Mouse (Mus musculus) retina, adult 2 months (tissue): ENCODE data around the gene Tmem135.
"Not testable (repeated sequence)": the region's sequence is repeated elsewhere in the genome, so short reads cannot be mapped to it uniquely, and the experiment has no call there.

Experiments
- DNase-seq: peaks from one replicate; pipeline ENCODE4 v3.0.0-alpha.2; 2012; ENCODE audit warnings: low read depth, low spot score

Tmem135 gene

DNA sequence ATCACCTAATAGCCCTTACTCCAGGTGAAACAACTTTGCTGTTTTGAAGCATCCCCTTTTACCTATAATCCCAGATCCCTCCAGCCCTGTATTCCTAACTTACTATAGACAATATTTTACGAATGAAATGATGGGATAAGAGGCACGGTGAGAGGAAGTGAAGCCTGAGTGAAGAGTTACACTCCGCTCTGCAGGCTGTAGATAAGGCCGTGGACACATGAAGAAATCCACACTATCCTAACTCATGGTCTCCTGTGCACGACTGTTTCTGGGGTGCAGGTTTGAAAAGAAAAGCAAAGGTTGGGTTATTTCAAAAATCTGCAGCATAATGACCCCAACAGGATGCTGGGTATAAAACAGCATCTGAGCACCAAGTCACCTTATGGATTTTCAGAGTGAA lies 77.8 kb downstream of the Tmem135 start:
- no peak for DNase-seq

DNA sequence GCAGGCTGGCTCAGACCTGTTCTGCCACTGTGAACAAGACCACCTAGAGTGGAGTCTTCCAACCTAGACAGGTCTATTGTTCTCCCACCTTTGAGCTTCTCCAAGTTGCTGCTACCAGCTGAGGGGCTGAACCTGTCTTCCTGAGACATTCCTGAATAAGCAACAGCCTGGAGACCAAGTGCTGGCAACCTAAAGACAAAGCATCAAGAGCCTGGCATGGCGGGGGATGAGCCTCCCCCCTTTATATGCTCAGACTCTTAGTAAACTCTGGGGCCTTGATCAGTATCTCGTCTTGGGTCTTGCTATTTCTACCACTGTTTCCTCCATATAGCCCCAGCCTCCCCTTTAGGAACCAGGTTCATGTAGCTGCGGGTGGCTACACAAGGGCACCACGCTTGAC lies 81.3 kb downstream of the Tmem135 start:
- not testable (repeated sequence) for DNase-seq

DNA sequence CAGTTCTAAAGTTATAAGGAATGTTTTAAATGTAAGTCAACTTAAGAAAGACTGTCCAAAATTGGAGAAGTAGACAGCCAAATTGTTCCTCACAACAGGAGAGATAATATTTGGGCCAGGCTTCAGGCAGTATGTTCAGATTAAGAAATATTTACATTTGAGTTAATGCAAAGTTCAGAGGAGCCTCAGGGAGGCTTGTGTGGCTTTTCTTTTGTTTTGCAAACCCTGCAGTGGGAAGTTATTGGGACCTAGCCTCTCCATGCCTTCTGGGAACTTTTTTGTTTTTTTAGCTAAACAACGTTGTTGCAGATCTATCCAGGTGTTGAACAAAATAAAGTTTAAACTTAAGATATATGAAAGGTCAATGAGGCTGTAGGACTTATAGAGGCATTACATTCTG lies 84.7 kb downstream of the Tmem135 start:
- DNase-seq, result no peak

DNA sequence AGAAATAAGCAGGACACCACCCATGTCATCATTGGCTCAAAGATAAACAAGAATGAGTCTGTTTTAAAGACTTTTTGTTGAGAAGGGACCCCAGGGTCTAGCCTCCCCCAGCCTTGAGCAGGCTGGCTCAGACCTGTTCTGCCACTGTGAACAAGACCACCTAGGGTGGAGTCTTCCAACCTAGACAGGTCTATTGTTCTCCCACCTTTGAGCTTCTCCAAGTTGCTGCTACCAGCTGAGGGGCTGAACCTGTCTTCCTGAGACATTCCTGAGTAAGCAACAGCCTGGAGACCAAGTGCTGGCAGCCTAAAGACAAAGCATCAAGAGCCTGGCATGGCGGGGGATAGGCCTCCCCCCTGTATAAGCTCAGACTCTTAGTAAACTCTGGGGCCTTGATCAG lies 86.9 kb downstream of the Tmem135 start:
- not testable (repeated sequence) for DNase-seq

- no peak for DNase-seq
These were observed 87.9 kb downstream of the Tmem135 start for GRCm38 (mm10) chr7:89316112-89316511.

DNA sequence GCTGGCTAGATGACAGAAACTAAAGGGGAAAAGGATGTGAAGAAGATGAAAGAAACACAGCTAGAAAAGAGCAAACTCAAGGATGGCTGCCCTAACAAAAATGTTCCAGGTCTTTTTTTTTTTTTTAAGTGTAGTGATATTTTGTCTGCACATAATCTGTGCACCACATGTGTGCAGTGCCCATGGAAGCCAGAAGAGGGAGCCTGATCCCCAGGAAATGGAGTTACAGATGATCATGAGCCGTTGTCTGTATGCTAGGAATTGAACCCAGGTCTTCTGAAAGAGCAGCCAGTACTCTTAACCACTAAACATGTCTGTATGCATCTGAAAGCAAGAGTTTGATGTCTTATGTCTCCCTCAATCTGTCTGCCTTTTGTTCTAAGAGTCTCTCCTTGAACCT lies 92.5 kb downstream of the Tmem135 start:
- no peak for DNase-seq

DNA sequence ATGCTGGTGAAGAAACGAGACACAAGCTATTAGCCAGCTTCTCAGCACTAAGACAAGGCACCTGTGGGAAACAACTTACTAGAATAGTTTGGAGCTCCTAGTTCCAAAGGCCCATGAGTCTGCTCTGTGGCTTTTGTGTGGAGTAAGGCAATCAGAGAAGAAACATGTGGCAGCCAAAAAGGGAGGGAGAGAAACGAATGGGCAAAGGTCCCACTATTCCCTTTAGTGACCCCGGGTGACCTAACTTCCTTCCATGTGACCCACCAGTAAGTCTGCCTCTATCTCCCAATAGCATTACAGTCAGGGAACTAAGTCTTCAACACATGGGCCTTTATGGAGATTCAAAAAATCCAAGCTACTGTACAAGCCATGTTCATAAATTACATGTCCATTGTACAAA lies 95.1 kb downstream of the Tmem135 start:
- no peak for DNase-seq

GRCm38 (mm10) chr7:89308238-89308637 lies 95.8 kb downstream of the Tmem135 start:
- DNase-seq, result no peak

DNA sequence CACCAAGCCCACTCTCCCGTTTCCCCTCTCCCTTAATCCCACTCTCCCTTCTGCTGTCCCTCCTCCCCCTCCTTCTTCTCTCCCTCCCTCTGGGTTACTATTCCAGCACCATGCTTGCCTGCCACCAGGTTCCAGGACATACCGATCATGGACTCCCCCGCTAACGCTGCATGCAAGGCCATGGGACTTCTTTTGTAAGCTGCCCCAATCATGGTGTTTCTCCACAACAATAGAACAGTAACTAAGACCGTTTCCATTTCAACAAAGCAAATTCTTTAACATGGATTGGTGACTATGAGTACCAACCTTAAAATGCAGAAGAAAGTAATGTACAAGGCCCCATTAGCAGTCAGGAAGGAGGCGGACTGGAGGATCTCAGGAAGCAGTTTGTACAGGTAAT lies 97.2 kb downstream of the Tmem135 start:
- DNase-seq, result no peak

DNA sequence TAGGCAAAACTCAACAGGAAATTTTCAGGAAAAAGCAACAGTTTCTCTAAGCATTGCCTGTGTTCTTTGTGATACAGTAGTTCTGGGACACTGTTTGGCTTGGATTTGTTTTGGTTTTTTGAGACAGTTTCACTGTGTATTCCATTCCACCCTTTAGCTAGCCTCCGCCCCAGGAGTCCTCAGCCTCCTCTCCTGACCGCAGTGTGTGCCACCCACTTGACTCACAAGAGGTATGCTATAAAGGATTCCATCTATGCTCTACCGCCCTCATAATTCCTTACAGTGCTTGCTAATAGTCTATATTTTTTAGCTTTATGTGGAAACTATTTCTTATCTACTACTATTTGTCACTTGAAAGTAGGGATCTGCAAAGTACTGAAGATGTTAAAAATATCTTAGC lies 99.1 kb downstream of the Tmem135 start:
- DNase-seq, result no peak

DNA sequence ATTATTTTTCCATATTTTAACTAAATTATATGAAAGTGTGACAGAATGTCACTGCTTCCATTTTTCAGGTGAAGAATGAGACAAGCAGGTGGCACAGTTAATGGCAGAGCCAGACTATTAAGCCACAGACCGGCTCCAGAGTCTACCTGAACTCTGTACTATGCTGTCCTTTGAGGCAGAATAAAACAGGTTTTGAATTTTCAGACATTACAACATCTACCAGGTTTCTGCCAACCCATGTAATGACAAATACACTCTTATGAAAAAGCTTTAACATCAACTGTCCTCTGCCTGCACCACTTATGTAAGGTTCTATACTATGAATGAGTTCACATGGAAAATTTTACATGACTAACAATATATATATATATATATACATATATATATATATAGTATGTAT lies 100.3 kb downstream of the Tmem135 start:
- no peak for DNase-seq

DNA sequence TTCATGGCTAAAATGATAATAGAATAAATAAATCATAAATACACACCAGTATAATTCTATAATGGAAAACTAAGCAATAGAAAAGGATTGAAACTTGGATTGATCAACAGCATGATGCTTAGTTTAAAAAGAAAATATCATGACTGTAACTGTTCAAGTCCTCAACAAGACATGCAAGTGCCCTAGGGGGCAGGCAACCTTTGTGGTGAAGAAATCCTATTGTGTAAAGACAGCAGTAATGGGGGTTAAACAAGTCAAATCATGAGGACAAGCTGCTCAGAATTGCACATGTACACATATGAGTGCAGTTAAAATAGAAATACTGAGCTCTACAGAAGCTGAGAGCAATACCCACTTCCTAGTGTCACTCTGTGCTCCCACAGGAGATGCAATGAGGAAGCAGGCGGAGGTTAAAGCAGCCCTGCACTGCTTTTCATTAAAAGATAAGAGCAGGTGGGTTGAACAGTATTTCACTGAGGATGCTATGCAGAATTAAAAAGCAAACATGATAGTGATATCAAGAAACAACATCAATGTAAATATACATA lies 105.0 kb downstream of the Tmem135 start:
- DNase-seq, result no peak

GRCm38 (mm10) chr7:89296941-89297340 lies 107.1 kb downstream of the Tmem135 start:
- DNase-seq, result no peak

DNA sequence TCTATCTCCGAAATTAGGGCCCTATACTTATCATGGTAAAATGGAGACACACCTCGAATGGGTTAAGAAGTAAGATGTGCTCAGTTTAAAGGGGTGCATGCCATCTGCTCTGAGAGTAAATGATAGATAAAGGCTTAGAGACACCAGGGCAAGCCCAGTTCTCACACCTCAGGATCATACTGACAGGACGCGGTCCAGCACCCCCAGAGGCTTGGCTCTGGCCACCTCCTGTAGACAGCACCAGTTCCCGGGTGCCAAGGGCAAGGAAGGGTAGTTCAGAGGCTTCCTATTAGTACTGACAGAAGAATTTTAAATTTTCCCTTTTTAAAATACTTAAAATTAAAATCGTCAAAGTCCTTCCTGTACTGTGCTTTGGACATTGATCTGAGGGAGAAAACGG lies 121.4 kb downstream of the Tmem135 start:
- DNase-seq, result no peak

DNA sequence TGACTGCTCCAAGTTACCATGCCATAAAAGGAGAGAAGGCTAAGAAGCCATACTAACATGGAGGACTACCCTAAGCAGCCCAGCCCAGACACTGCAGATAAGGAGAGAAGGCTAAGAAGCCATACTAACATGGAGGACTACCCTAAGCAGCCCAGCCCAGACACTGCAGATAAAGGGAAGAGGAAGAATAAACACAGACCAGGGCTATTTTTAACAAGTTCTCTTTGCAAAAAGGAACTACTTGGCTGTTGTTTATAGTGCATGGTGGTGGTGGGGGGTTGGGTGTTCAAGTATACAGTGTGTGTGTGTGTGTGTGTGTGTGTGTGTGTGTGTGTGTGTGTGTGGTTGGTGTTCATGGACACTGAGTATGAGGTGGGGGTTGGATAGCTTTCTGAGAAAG lies 133.6 kb downstream of the Tmem135 start:
- not testable (repeated sequence) for DNase-seq

GRCm38 (mm10) chr7:89269826-89270225 lies 134.2 kb downstream of the Tmem135 start:
- DNase-seq, result no peak

GRCm38 (mm10) chr7:89267542-89267941 lies 136.5 kb downstream of the Tmem135 start:
- no peak for DNase-seq

GRCm38 (mm10) chr7:89266017-89266760 lies 137.8 kb downstream of the Tmem135 start:
- no peak for DNase-seq

GRCm38 (mm10) chr7:89260966-89261365 lies 143.1 kb downstream of the Tmem135 start:
- DNase-seq, result no peak

- no peak for DNase-seq
These were observed 145.2 kb downstream of the Tmem135 start for GRCm38 (mm10) chr7:89258832-89259231.

DNA sequence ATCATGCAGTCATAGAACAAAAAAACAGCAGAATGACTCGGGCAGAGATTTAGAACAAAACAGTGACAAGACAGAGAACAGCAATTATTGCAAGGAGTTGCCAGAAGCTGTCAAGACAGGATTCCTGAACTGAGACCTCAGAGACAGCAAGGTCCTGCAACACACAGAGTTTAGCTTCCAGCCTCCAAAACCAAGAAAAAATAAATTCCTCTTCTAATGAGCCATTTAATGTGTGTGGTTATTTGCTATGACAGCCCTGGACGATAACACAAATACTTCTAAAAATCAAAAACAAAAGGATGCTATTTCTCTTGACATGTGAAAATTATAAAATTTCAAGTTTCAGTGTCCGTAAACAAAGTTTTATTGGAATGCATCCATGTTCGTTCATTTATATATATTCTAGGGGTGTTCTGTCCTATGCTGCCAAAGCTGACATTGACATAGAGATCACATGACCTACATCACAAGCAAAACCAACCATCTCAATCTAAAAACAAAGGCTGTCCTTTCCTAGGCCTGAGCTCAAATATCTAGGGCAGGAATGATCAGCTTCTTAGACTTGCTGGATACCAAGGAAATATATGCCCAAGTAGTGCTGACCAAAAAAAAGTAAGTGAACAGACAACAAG lies 146.0 kb downstream of the Tmem135 start:
- no peak for DNase-seq

- DNase-seq, result no peak
These were observed 150.2 kb downstream of the Tmem135 start for GRCm38 (mm10) chr7:89253772-89254171.

GRCm38 (mm10) chr7:89253317-89253716 lies 150.7 kb downstream of the Tmem135 start:
- DNase-seq, result no peak
